Mouse (Mus musculus): ENCODE data around the gene Ece1.
A peak's percentile ranks its signal among the peaks of the same experiment; 100 is the strongest.
"Not testable (repeated sequence)": the region's sequence is repeated elsewhere in the genome, so short reads cannot be mapped to it uniquely, and the experiment has no call there.

Ece1 gene

DNA sequence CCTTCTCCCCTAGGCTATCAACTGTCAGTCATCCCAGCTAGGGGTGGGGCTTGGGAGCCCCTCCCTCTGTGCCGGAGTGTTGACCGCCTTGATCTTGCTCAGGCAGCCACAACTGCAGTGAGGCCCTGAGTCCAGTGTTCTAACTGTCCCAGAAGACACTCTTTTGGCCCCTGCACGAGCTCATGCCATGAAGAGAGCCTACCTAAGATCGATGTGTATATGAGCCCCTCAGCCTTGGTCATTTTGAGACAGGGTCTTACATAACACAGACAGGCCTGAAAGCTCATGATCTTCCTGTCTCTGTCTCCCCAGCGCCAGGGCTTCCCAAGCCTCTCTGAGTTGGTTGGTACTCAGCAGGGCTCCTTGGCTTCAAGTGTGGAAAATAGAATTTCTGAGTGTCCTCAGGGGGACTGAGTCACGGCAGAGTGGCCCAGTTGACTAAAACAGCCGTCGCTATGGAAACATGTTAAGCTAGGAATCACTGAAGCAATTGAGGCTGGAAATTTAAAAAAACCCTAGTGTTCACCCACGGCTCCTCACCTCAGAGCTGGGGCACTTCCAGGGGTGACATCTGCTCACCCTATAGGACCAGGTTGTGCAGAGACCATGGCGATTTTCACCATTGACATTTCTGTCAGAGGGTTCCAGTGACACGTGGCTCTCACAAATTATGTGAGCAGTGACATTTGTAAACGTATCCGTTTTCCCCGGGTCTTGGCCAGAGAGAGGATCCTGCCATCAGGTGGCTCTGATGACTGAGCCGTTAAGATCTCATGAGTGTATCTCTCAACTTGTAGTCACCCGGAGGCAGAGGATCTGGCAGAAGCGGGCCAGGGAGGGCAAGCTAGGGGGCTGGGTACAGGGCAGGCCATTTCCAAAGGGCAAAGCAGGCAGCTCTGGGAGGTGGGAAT lies 80.1 kb downstream of the Ece1 start:
- DNase-seq (ENCODE audit: low spot score) = no peak

DNA sequence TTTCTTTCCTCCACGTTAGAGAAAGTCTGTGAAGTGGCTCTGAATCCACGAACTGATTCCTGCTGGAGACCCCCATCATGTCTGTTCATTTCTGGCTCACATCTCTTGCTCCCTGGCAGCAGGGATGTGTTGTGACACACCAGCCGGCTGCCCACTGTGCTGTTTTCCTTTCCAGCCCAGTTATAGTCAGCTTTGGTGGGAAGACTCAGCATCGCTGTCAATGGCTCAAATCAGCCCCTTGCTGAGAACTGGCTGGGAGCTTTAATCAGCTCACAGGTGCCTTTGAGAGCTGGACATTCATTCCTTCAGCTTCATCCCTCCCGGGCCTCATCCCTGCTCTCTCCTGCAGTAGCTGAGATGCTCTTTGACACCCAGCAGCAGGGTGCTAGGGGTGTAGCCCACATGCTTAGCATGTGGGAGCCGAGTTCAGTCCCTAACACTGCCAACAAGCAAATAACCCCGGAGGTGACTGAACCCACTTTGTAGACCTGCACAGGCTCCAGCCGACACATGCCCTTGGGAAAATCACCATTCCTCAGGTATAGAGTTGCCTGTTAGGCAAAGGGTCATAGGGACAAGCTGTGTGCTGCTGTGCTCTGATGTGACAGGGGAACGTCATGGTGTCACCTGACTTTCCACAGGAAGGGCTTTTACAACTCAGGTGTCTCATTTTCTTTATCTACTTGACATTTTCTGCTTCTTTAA lies 80.9 kb downstream of the Ece1 start:
- DNase-seq (ENCODE audit: low spot score) = no peak

DNA sequence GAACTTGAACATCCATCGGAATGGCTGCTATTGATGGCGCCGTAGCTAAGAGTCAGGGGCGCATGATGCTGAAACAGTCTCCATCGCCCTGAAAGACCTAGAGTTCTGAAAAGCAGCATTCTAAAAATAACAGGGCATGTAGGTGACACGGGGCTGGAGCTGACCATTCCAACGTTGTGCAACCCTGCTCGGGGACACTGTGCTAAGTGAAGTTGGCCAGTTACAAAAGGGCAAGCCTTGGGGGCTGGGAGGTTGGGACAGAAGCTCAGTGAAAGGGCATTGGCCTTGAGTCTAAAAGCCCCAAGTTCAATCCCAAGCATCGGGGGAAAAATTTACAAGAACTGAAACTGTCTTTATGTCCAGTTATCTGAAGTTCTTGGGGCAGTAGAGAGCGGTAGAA lies 81.5 kb downstream of the Ece1 start:
- no peak for DNase-seq (ENCODE audit: low spot score)

DNA sequence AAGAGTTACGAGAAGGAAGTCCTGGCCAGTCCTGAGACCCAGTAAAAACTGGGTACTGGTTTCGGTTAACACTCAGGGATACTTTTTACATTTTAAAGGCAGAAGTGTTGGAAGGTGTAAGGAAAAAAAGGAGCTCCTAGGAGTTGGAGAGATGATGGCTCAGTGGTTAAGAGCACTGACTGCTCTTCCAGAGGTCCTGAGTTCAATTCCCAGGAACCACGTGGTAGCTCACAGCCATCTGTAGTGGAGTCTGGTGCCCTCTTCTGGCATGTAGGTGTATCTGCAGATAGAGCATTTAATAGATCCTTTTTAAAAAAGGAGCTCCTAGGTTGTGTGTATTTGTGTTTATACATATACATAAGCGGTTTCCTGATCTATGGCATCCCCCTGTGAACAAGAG lies 83.3 kb downstream of the Ece1 start:
- DNase-seq (ENCODE audit: low spot score) = no peak

DNA sequence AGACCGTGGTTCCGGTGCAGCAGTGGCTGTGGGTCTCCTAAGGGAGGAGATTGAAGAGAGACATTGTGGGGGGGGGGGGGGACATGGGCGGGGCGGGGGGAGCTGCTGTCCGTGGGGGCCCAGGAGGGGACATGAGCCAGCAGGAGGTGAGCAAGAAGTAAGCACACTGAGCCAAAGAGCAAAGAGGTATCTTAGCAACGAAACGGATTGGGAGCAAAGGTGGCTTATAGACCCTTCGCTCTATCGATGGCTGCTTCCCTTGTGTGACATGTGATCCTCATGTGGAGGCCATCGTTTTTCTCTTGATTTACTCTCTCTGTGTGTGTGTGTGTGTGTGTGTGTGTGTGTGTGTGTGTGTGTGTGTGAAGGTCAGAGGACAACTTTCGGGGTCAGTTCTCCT lies 84.4 kb downstream of the Ece1 start:
- DNase-seq (ENCODE audit: low spot score) = no peak

DNA sequence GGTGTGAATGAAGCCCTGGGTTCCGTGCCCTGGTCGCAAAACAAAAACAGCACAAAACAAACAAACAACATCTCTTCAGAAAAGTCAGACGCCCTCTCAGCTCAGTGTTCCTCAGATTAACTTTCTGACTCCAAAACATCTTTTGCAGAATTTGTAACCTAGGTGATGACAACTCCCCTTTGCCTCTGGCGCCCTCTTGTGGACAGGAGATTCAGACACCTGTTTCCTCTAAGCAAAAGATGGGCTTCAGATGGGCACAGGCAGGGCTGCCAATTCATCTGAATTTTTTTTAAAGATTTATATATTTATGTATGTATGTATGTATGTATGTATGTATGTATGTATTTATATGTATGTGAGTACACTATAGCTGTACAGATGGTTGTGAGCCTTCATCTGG lies 90.8 kb downstream of the Ece1 start:
- peak; percentile 68 for DNase-seq (ENCODE audit: low spot score)

DNA sequence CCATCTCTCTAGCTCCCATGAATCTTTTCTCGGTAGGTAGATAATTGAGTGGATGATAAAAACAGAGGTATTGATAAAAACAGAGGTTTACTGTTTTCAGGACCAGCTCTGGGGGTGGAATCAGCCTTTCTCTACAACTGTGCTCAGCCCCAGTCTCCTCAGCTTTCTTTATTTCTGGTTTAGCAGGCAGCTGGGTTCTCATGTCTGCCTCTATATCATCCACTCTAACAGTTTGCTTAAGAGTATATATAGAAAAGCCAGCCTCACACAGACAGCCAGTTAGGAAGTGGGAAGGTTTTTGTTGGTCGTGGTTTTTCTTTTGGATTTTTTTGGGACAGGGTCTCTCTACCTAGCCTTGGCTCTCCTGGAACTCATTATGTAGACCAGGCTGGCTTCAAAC lies 92.1 kb downstream of the Ece1 start:
- no peak for DNase-seq (ENCODE audit: low spot score)

DNA sequence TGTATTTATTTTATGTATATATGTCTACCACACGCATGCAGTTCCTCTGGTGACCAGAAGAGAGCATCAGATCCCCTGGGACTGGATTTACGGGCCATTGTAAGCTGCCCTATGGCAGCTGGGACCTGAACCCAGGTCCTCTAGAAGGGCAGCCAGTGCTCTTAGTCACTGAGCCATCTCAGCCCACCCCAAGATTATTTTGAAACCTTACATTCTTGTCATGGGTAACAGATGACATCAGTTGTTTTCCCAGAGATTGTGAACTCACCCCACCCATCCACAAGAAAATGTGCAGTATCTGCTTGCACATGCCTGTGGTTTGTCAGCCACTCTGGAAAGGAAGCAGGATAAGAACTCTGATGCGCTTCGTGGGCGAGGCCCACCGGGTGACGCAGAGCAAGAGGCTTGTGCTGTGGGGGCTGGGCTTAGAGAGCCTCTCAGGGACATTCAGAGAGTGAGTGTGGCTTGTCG lies 92.9 kb downstream of the Ece1 start:
- DNase-seq (ENCODE audit: low spot score) = no peak

DNA sequence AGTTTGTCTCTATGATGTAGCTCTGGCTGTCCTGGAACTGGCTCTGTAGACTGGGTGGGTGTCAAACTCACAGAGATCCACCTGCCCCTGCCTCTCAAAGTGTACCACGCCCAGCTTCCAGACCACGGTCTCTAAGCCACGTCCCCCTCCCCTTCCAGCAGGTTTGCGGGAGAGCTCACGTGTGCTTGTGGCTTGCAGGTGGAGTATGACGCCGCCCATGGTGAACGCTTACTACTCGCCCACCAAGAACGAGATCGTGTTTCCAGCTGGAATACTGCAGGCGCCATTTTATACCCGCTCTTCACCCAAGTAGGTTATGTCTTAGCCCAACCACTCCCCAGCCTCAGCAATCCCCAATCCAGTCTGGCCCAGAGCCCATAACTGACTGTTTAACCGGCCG lies 94.2 kb downstream of the Ece1 start:
- DNase-seq (ENCODE audit: low spot score) = no peak

DNA sequence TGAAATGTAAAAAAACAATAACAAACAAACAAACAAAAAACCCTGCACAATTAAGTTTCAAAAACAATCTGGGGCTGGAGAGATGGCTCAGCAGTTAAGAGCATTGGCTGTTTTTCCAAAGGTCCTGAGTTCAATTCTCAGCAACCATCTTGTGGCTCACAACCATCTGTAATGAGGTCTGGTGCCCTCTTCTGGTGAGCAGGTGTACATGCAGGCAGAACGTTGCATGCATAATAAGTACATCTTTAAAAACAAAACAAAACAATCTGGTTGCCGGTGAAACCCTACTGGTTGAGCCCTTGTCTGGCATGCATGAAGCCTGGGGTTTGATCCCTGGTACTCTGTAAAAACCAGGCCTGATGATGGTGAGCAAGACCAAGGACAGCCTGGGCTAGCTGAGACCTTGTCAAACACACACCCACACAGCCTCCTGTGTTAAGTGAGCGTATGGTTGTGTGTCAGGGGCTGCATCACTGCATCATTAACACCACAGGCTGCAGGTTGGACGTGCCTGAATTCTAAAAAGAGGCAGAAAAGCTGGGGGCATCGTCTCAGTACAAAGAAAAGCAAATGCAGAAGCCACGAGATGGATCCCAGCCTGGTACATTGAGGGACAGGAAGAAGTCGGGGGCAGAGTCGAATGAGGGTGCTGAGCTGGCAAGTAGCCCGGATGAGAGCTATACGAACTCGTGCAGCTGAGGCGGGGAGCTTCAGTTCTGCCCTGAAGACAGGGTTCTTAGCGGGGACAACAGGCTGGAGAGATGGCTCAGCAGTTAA lies 98.0 kb downstream of the Ece1 start:
- DNase-seq (ENCODE audit: low spot score) = no peak

DNA sequence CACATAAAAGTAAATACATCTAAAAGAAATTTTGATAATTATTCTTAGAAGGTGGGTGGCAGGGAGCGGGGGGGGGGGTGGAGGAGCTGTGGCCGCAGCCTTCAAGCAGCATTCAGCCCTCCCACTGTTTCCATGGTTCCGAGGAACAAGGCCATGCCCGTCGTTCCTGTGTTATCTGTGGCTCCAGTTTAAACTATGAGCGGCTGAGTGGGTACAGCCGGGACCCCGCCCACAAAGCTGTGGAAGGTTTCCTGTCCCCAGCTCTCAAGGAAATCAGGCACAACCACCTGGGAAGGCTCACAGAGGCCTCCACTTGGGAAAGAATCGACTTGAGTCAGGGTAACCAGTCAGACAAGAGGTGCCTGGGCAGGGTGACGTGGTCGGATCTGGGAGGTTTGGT lies 98.7 kb downstream of the Ece1 start:
- DNase-seq (ENCODE audit: low spot score) = peak; percentile 58

DNA sequence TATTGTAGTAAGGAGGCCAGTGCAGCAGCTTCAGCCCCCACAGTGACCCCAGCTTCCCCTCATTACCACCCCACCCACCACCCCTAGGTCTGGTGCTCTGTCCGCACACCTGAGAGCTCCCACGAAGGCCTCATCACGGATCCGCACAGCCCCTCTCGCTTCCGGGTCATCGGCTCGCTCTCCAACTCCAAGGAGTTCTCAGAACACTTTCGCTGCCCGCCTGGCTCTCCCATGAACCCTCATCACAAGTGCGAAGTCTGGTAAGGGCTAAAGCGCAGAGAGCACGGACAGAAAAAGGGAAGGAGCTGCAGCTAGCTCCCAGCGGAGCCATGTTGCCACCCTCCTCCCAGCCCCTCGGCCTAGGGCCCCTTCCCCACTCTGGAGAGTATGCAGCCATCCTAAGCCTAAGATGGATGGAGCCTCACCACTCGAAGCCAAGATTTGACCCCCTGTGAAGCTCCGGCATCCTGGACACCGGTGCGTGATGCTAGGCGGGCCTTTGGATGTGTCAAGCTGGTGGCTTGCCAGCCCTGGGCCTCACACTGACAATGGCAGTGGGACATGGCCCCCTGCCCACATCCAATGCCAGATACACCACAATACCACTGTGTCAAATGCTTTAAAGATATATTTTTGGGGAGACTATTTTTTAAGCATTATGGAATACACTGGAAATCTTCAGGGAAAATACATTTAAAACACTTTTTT lies 100.8 kb downstream of the Ece1 start:
- DNase-seq (ENCODE audit: low spot score) = no peak

DNA sequence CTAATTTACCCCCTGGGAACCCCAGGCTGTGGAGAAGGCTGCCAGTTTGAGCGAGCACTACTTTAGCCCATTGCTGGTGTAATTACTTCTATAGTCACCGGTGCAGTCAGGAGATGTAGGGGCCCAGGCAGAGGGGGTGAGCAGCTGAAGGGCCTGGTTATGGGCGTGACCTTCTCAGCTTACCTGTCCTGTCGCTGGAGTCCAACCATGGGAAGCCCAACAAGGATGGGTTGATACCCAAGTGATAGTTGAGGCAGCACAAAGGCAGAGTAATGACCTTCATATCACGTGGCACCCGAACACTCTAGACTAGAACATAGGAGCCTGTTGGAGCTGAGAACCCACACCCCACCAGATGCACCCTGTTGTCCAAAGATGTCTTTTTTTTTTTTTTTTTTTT lies 101.4 kb downstream of the Ece1 start:
- no peak for DNase-seq (ENCODE audit: low spot score)

DNA sequence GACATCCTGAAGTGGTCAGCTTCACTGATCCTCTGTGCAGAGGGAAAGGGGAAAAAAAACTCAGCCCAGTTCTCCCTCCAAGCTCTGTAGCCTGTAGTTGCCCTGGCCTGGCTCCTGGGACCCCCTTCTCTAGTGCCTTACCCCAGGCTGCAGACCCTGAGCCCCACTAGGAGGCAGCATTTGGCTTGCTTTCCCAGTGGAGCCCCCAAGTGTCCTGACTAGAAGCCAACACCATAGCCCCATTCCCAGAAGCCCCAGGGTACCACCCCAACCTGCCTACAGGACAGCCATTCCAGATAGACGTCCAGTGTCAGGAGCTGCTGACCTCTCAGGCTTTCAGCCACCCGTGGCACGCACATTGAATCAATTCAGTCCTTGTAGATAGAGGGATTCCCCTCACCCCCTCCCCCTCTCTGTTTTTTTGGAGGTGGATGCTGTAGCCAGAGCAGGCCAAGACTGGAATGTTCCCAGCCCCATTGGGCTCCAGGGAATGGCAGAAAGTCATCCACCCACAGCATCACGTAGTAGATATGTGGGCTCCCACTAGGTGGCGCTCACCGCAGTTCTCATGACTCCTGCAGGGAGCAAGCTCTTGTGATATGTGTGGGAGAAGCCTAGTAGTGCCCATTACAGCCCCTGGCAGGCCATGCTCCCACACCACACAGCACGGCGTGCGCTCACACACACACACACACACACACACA lies 102.0 kb downstream of the Ece1 start:
- peak; percentile 75 for DNase-seq (ENCODE audit: low spot score)

DNA sequence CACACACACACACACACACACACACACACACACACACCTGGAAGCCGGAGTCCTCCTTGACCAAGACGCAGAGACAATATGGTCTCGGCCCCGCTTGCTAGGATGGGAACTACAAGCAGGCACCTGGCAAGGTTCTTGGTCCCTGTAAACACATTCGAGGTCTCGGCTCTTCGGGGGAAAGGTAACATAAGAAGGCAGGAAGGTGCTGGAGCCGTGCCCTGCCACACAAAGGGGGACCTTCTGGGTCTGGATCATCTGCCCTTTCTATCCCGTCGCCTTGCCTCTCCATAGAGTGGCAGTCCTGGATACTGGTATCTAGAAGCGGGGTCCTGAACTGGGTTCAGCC lies 102.5 kb downstream of the Ece1 start:
- DNase-seq (ENCODE audit: low spot score) = no peak

DNA sequence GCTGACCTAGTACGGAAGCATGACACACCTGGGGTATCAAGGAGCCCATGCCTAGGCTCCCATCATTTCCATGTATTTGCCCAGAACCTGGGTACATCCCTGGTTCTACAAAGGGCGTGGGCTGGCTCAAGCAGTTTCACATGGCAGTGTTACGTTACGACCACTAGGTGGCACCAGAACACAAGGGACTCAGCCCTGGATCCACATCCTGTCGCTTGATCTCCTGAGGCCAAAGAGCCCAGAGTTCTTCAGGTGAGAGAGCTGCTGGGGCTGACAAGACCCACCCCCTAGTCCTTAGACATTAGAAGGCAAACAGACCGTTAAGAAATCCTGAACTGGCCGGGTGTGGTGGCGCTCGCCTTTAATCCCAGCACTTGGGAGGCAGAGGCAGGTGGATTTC lies 106.2 kb downstream of the Ece1 start:
- peak; percentile 59 for DNase-seq (ENCODE audit: low spot score)

DNA sequence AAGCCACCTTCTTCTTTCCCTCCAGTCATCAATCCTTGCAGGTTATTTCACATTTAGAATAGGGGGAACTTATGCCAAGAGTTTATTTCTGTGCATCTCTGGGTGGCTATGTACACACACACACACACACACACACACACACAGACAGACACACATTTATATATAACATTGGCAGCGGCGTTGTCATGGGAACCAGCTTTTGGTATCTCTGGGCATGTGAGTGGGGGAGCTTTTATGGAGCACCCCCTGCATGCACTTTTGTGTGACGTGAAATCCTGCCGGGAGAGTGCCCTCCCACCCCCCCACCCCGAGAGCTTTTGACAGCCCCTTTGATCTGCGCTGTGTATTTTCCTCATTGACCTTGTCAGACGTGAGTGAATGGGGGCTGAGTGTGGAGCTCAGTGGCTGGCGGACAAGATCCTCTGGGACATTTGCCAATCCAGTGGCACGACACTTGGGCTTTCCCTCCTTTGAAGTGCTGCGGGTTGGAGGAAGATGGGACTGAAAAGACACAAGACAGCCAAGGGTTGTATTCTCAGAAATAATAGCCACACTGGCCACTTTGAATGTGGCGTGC lies 108.7 kb downstream of the Ece1 start:
- not testable (repeated sequence) for DNase-seq (ENCODE audit: low spot score)

DNA sequence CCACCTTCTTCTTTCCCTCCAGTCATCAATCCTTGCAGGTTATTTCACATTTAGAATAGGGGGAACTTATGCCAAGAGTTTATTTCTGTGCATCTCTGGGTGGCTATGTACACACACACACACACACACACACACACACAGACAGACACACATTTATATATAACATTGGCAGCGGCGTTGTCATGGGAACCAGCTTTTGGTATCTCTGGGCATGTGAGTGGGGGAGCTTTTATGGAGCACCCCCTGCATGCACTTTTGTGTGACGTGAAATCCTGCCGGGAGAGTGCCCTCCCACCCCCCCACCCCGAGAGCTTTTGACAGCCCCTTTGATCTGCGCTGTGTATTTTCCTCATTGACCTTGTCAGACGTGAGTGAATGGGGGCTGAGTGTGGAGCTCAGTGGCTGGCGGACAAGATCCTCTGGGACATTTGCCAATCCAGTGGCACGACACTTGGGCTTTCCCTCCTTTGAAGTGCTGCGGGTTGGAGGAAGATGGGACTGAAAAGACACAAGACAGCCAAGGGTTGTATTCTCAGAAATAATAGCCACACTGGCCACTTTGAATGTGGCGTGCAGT lies 112.9 kb downstream of the Ece1 start:
- DNase-seq (ENCODE audit: low spot score) = not testable (repeated sequence)

DNA sequence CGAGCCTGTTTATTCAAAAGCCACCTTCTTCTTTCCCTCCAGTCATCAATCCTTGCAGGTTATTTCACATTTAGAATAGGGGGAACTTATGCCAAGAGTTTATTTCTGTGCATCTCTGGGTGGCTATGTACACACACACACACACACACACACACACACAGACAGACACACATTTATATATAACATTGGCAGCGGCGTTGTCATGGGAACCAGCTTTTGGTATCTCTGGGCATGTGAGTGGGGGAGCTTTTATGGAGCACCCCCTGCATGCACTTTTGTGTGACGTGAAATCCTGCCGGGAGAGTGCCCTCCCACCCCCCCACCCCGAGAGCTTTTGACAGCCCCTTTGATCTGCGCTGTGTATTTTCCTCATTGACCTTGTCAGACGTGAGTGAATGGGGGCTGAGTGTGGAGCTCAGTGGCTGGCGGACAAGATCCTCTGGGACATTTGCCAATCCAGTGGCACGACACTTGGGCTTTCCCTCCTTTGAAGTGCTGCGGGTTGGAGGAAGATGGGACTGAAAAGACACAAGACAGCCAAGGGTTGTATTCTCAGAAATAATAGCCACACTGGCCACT lies 117.1 kb downstream of the Ece1 start:
- DNase-seq (ENCODE audit: low spot score) = not testable (repeated sequence)

DNA sequence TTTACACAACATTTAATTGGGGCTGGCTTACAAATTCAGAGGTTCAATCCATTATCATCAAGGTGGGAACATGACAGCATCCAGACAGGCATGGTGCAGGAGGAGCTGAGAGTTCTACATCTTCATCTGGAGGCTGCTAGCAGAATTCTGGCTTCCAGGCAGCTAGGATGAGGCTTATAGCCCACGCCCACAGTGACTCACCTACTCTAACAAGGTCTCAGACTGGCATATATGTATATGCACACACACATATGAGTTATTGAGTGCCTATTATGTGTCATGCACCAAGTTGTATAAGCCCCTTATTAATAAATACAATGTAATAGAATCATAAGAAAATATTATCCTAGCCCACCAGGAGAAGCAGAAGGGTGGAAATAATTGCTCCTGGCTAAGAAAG lies 120.8 kb downstream of the Ece1 start:
- no peak for DNase-seq (ENCODE audit: low spot score)

Measured in ovary, postnatal 36 days (tissue).